16 mouse cellular contexts compared by ENCODE assay signal in genomic region chr11:64627180-64627579, GRCm38 (mm10).
DNase-seq lines count a peak whose midpoint lies in the region; ATAC-seq and TF ChIP-seq lines count a peak whose summit lies in the region.
"Had no signal": no experiment of that assay in that cellular context is flagged by ENCODE, and none has a peak within 500 bp of the region (broad histone marks: within the 10 kb centered on the region; RNA-seq: fewer than 3 reads in every experiment).

No protein-coding gene starts in this region.

- no peaks in the 10 kb centered on the region for H3K4me1 ChIP-seq in hindbrain, postnatal 0 days (ENCODE audit: insufficient read depth, low read length)
- no peaks in the 10 kb centered on the region for H3K4me1 ChIP-seq in hindbrain, embryonic 10.5 days (replicated peaks)
- no peaks in the 10 kb centered on the region for H3K4me1 ChIP-seq in heart, postnatal 0 days (ENCODE audit: control insufficient read depth, insufficient read depth)
- no peaks in the 10 kb centered on the region for H3K4me1 ChIP-seq in forebrain, embryonic 10.5 days
- H3K4me1 ChIP-seq: liver, embryonic 12.5 days; neural tube, embryonic 13.5 days had no signal

- no peaks in the 10 kb centered on the region for H3K9me3 ChIP-seq in hindbrain, postnatal 0 days (ENCODE audit: low read length)
- H3K9me3 ChIP-seq in hindbrain, embryonic 10.5 days, result no peaks in the 10 kb centered on the region
- H3K9me3 ChIP-seq in heart, postnatal 0 days (replicated peaks; ENCODE audit: control insufficient read depth, low read length), result no peaks in the 10 kb centered on the region
- H3K9me3 ChIP-seq in forebrain, embryonic 10.5 days, result no peaks in the 10 kb centered on the region
- H3K9me3 ChIP-seq: liver, embryonic 12.5 days; neural tube, embryonic 13.5 days had no signal

- whole genome bisulfite sequencing in hindbrain, postnatal 0 days, result 58% methylated on average over 7 of the region's 7 CpGs
- 92% methylated on average over 7 of the region's 7 CpGs for WGBS in hindbrain, embryonic 10.5 days
- WGBS in heart, postnatal 0 days, result 23% methylated on average over 7 of the region's 7 CpGs
- 93% methylated on average over 7 of the region's 7 CpGs for WGBS in forebrain, embryonic 10.5 days

- H3K27ac ChIP-seq in hindbrain, postnatal 0 days, result no peak overlapping the region
- H3K27ac ChIP-seq in hindbrain, embryonic 10.5 days, result no peak overlapping the region
- H3K27ac ChIP-seq in heart, postnatal 0 days (ENCODE audit: low read depth), result no peak overlapping the region
- no peak overlapping the region for H3K27ac ChIP-seq in forebrain, embryonic 10.5 days
- H3K27ac ChIP-seq: layer of hippocampus, adult 2 months; liver, embryonic 12.5 days; neural tube, embryonic 13.5 days had no signal

- no peak overlapping the region for H3K4me2 ChIP-seq in hindbrain, postnatal 0 days (ENCODE audit: low read depth, low read length)
- peak overlapping the region; percentile 10; the same call in 1 of the 2 replicates for H3K4me2 ChIP-seq in heart, postnatal 0 days (ENCODE audit: low read depth, low read length)
- H3K4me2 ChIP-seq: liver, embryonic 12.5 days; neural tube, embryonic 13.5 days had no signal

- no peaks in the 10 kb centered on the region for H3K36me3 ChIP-seq in hindbrain, postnatal 0 days (ENCODE audit: insufficient read depth, low read length)
- H3K36me3 ChIP-seq in hindbrain, embryonic 10.5 days, result no peaks in the 10 kb centered on the region
- no peaks in the 10 kb centered on the region for H3K36me3 ChIP-seq in heart, postnatal 0 days (replicated peaks; ENCODE audit: control insufficient read depth, insufficient read depth, low read length)
- no peaks in the 10 kb centered on the region for H3K36me3 ChIP-seq in forebrain, embryonic 10.5 days (replicated peaks)
- H3K36me3 ChIP-seq: liver, embryonic 12.5 days; neural tube, embryonic 13.5 days had no signal

- TF ChIP-seq EP300 in heart, postnatal 0 days (IDR thresholded peaks at IDR 0.05; ENCODE audit: low read depth), result no peak

- no peak for ATAC-seq in hindbrain, postnatal 0 days
- ATAC-seq in heart, postnatal 0 days (ENCODE audit: insufficient read depth, low read depth), result peak; percentile 39; the same call in 1 of the 2 replicates
- ATAC-seq: forebrain, embryonic 16.5 days; liver, embryonic 12.5 days had no signal

- no peak overlapping the region for H3K9ac ChIP-seq in hindbrain, postnatal 0 days (replicated peaks; ENCODE audit: low read length)
- H3K9ac ChIP-seq in heart, postnatal 0 days (replicated peaks; ENCODE audit: low read depth, low read length), result no peak overlapping the region
- H3K9ac ChIP-seq: liver, embryonic 12.5 days; neural tube, embryonic 13.5 days had no signal

- TF ChIP-seq CTCF in hindbrain, postnatal 0 days (IDR thresholded peaks at IDR 0.05; ENCODE audit: low read depth), result no peak
- no peak for TF ChIP-seq CTCF in heart, postnatal 0 days (IDR thresholded peaks at IDR 0.05; ENCODE audit: low read depth)

- peak; percentile 32 for DNase-seq in hindbrain, postnatal 0 days (ENCODE audit: low spot score)
- DNase-seq in hindbrain, embryonic 10.5 days (ENCODE audit: low spot score), result no peak
- peak; percentile 93 for DNase-seq in fibroblast of lung, adult 2 months (ENCODE audit: low read depth)
- peak; percentile 58 for DNase-seq in heart, postnatal 0 days (ENCODE audit: low spot score)
- peak; percentile 51 for DNase-seq in lung, postnatal 10 days
- DNase-seq in frontal cortex, postnatal 14 days (ENCODE audit: low spot score in 2 of 2), result no peak
- DNase-seq in forebrain, embryonic 10.5 days (ENCODE audit: extremely low spot score, low spot score), result no peak
- DNase-seq: cerebellum, adult 11-12 months; kidney, adult 8-10 months; retina, postnatal 1 day; spleen, adult 18-20 months; thymus, postnatal 4 days had no signal

- no peaks in the 10 kb centered on the region for H3K27me3 ChIP-seq in hindbrain, postnatal 0 days (ENCODE audit: insufficient read depth, low read length)
- no peaks in the 10 kb centered on the region for H3K27me3 ChIP-seq in hindbrain, embryonic 10.5 days (ENCODE audit: insufficient read depth, poor library complexity, severe bottlenecking)
- H3K27me3 ChIP-seq in heart, postnatal 0 days (ENCODE audit: control insufficient read depth, insufficient read depth, low read length), result peaks cover 5% of the 10 kb centered on the region; the same call in 1 of the 2 replicates
- H3K27me3 ChIP-seq in forebrain, embryonic 10.5 days (ENCODE audit: poor library complexity, severe bottlenecking), result no peaks in the 10 kb centered on the region
- H3K27me3 ChIP-seq: liver, embryonic 12.5 days; neural tube, embryonic 13.5 days had no signal

- H3K4me3 ChIP-seq in hindbrain, postnatal 0 days (ENCODE audit: low read length), result no peak overlapping the region
- H3K4me3 ChIP-seq in hindbrain, embryonic 10.5 days, result no peak overlapping the region
- H3K4me3 ChIP-seq in heart, postnatal 0 days (ENCODE audit: low read depth, low read length), result no peak overlapping the region
- H3K4me3 ChIP-seq in forebrain, embryonic 10.5 days, result no peak overlapping the region
- H3K4me3 ChIP-seq: layer of hippocampus, adult 2 months; liver, embryonic 12.5 days; neural tube, embryonic 13.5 days had no signal

Comparison
In these comparisons a context has a peak if more than half of its experiments do, and no peak if none do; other contexts are left out.
1. DNase-seq: peak in hindbrain, postnatal 0 days (single experiment), fibroblast of lung, adult 2 months (single experiment), heart, postnatal 0 days (single experiment) and lung, postnatal 10 days (single experiment); none in hindbrain, embryonic 10.5 days (single experiment), frontal cortex, postnatal 14 days (0 of 2) and forebrain, embryonic 10.5 days (single experiment).